Mouse (Mus musculus): Measurements from ENCODE around the gene Ndufc2.

- TF ChIP-seq CTCF (IDR thresholded peaks at IDR 0.05; ENCODE audit: borderline replicate concordance, insufficient read depth, low read length) = no peak
- TF ChIP-seq POLR2A (IDR thresholded peaks at IDR 0.05; ENCODE audit: low read depth, low read length) = no peak
These were observed 20.5 kb upstream of the Ndufc2 start for GRCm38 (mm10) chr7:97379304-97379703.

All from embryonic fibroblast, embryonic 13.5 days (primary cell).